Mouse (Mus musculus) right cerebral cortex, postnatal 4 days (tissue): ENCODE measurements at regions not wholly inside any gene's neighbourhood (a gene's known extent, or its start where the extent isn't known, plus 50 kb on each side); places are given as distances from the start of the nearest gene placed in this dataset.

Experiments used
- DNase-seq: peaks from one replicate; pipeline ENCODE4 v3.0.0-alpha.2; 2022

GRCm38 (mm10) chr9:94378291-94378690 lies 159.6 kb downstream of the 1190002N15Rik start:
- no peak for DNase-seq

GRCm38 (mm10) chr9:94377346-94378039 lies 160.4 kb downstream of the 1190002N15Rik start:
- DNase-seq, result no peak

GRCm38 (mm10) chr9:94370976-94371375 lies 166.9 kb downstream of the 1190002N15Rik start:
- no peak for DNase-seq

- DNase-seq, result no peak
Measured at GRCm38 (mm10) chr9:94368231-94368936, 169.5 kb downstream of the 1190002N15Rik start.

- no peak for DNase-seq
Measured at GRCm38 (mm10) chr9:94361877-94362697, 175.8 kb downstream of the 1190002N15Rik start.

GRCm38 (mm10) chr9:94361011-94361410 lies 176.9 kb downstream of the 1190002N15Rik start:
- DNase-seq, result no peak

- no peak for DNase-seq
Measured at GRCm38 (mm10) chr9:94358150-94358549, 179.7 kb downstream of the 1190002N15Rik start.

- DNase-seq, result no peak
Measured at GRCm38 (mm10) chr9:94342011-94342410, 195.9 kb downstream of the 1190002N15Rik start.

GRCm38 (mm10) chr9:94341531-94341930 lies 196.3 kb downstream of the 1190002N15Rik start:
- DNase-seq, result no peak

GRCm38 (mm10) chr9:94333450-94333849 lies 204.4 kb downstream of the 1190002N15Rik start:
- no peak for DNase-seq

GRCm38 (mm10) chr9:94323011-94323410 lies 214.9 kb downstream of the 1190002N15Rik start:
- no peak for DNase-seq

- no peak for DNase-seq
Measured at GRCm38 (mm10) chr9:94302575-94302974, 235.3 kb downstream of the 1190002N15Rik start.

- no peak for DNase-seq
Measured at GRCm38 (mm10) chr9:94301896-94302295, 236.0 kb downstream of the 1190002N15Rik start.

GRCm38 (mm10) chr9:94295431-94295830 lies 242.4 kb downstream of the 1190002N15Rik start:
- DNase-seq, result no peak

- no peak for DNase-seq
Measured at GRCm38 (mm10) chr9:94292147-94292546, 245.7 kb downstream of the 1190002N15Rik start.

GRCm38 (mm10) chr9:94289546-94289945 lies 248.3 kb downstream of the 1190002N15Rik start:
- no peak for DNase-seq

GRCm38 (mm10) chr9:94287559-94287958 lies 250.3 kb downstream of the 1190002N15Rik start:
- no peak for DNase-seq

- DNase-seq, result peak; percentile 8
Measured at GRCm38 (mm10) chr9:94278657-94279585, 259.0 kb downstream of the 1190002N15Rik start.

- DNase-seq, result no peak
Measured at GRCm38 (mm10) chr9:94277096-94277495, 260.8 kb downstream of the 1190002N15Rik start.

GRCm38 (mm10) chr9:94269213-94269612 lies 268.7 kb downstream of the 1190002N15Rik start:
- DNase-seq, result no peak

GRCm38 (mm10) chr9:94267243-94267642 lies 270.6 kb downstream of the 1190002N15Rik start:
- no peak for DNase-seq
